Comparison of ENCODE assay signal across 10 mouse cellular contexts in the genomic region with DNA sequence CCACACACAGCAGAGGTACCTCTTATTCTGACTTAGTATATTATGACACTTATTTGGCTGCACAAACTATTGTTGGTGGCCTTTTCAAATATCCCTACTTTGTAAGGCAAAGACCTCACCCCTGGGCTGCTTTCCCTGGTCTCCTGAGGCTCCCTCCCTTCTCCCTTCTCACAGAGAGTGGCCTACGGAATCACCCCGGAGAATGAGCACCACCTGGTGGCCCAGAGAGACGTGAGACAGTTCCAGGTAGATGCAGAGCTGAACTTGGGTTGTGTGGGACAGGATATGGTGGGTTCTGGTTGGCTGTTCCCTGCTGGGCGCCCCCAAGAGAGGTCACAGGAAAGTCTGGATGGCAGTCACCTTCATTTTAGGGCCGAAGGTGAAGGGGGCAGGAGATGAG. TPM values are rescaled to one million over a fixed set of nuclear protein-coding genes. Genes with fewer than 3 reads are reported as not detected.
DNase-seq lines count a peak whose midpoint lies in the region; ATAC-seq and TF ChIP-seq lines count a peak whose summit lies in the region.
"Had no signal": no experiment of that assay in that cellular context is flagged by ENCODE, and none has a peak within 500 bp of the region (broad histone marks: within the 10 kb centered on the region; RNA-seq: fewer than 3 reads in every experiment).

No protein-coding gene starts in this region.

- no peak overlapping the region for H3K4me2 ChIP-seq in forebrain, embryonic 11.5 days (ENCODE audit: low read depth, low read length, severe bottlenecking)

- no peak overlapping the region for H3K4me3 ChIP-seq in left cerebral cortex, adult 2 months
- no peak overlapping the region for H3K4me3 ChIP-seq in forebrain, embryonic 11.5 days (ENCODE audit: low read depth, low read length)

- ATAC-seq in forebrain, embryonic 11.5 days (replicated peaks; ENCODE audit: low FRiP score): no peak

- H3K9ac ChIP-seq in forebrain, embryonic 11.5 days (ENCODE audit: low read length): no peak overlapping the region

- H3K4me1 ChIP-seq in forebrain, embryonic 11.5 days (replicated peaks; ENCODE audit: control insufficient read depth, insufficient read depth, low read length): no peaks in the 10 kb centered on the region

- H3K27me3 ChIP-seq in forebrain, embryonic 11.5 days (ENCODE audit: control insufficient read depth, insufficient read depth, low read length): no peaks in the 10 kb centered on the region
- H3K27me3 ChIP-seq: CH12.LX had no signal

- H3K27ac ChIP-seq in left cerebral cortex, adult 2 months: no peak overlapping the region
- H3K27ac ChIP-seq in forebrain, embryonic 11.5 days (ENCODE audit: low read depth, low read length): no peak overlapping the region

- intact Hi-C loops in left cerebral cortex, adult 2 months (cut with DNase I): loop anchor here (10.0 kb wide), 1 partner anchor 1812 kb away; no protein-coding TSS in a partner anchor

- peak; percentile 10 to 20 for DNase-seq in cerebellum, postnatal 36 days
- no peak for DNase-seq in cerebellum, adult 8-10 months
- DNase-seq in right cerebral cortex, adult 18-20 months: peak; percentile 59
- no peak for DNase-seq in right cerebral cortex, postnatal 36 days (ENCODE audit: low spot score in 2 of 2)
- DNase-seq in frontal cortex, postnatal 14 days (ENCODE audit: low spot score in 2 of 2): peak; percentile 26 to 44
- DNase-seq in left cerebral cortex, adult 2 months (ENCODE audit: extremely low spot score in 1 of 2, low spot score in 2 of 2): peak; percentile 55 to 65
- peak; percentile 58 for DNase-seq in retina, embryonic 14.5 days (ENCODE audit: low spot score)
- DNase-seq in forebrain, embryonic 11.5 days (ENCODE audit: low spot score): no peak

- no peaks in the 10 kb centered on the region for H3K9me3 ChIP-seq in forebrain, embryonic 11.5 days (ENCODE audit: control insufficient read depth, low read length)

- 32% methylated on average over 5 of the region's 5 CpGs for WGBS in forebrain, embryonic 11.5 days

- TF ChIP-seq CTCF in left cerebral cortex, adult 2 months (IDR thresholded peaks at IDR 0.05): peak; percentile 68

- H3K36me3 ChIP-seq in forebrain, embryonic 11.5 days (ENCODE audit: control insufficient read depth, insufficient read depth, low read length): no peaks in the 10 kb centered on the region

RNA-seq across cellular contexts. Expression of a gene that starts 37.0 kb away (rescaled TPM):
- total RNA-seq in left cerebral cortex, adult 2 months (2021): under 1 TPM; 0.09 to 0.14 TPM
- not detected in 2 replicates for polyA plus RNA-seq in forebrain, embryonic 11.5 days (2014; fragmentation: Nextera tagmentation; extraction: Ambion mirVana)
- total RNA-seq: CH12.LX had no signal

RNA-seq across cellular contexts. Expression of a gene that starts 51.2 kb away (rescaled TPM):
- total RNA-seq in left cerebral cortex, adult 2 months (2021): under 1 TPM in 1 of 2 experiments, not detected in 1; 0.27 TPM
- polyA plus RNA-seq in forebrain, embryonic 11.5 days (2014; fragmentation: Nextera tagmentation; extraction: Ambion mirVana): not detected in 2 replicates
- total RNA-seq: CH12.LX; gastrocnemius, postnatal 36 days had no signal

Comparison
In these comparisons a context has a peak if more than half of its experiments do, and no peak if none do; other contexts are left out.
1. DNase-seq: peak in cerebellum, postnatal 36 days (2 of 2), right cerebral cortex, adult 18-20 months (single experiment), frontal cortex, postnatal 14 days (2 of 2), left cerebral cortex, adult 2 months (2 of 2) and retina, embryonic 14.5 days (single experiment); none in cerebellum, adult 8-10 months (single experiment), right cerebral cortex, postnatal 36 days (0 of 2) and forebrain, embryonic 11.5 days (single experiment).